Mouse (Mus musculus) kidney, adult 2 months (tissue): ENCODE results near the gene Odc1. TPM values are rescaled to one million over a fixed set of nuclear protein-coding genes. Genes with fewer than 3 reads are reported as not detected.
A peak's percentile ranks its signal among the peaks of the same experiment; 100 is the strongest.

Experiments
- DNase-seq: peaks from one replicate; pipeline ENCODE4 v3.0.0; 2021
- H3K27ac ChIP-seq: fragments of 200-500 bp; 2 replicates; pipeline ENCODE4 v1.5.1; 2012; ENCODE audit warnings: low read depth, low read length, control low read depth, inconsistent platforms; ENCODE audit not compliant: insufficient read depth
- H3K27me3 ChIP-seq: fragments of 200-500 bp; replicated peaks from 2 replicates; pipeline ENCODE4 v1.6.1; 2012; ENCODE audit warnings: mild to moderate bottlenecking, moderate library complexity, low read length, inconsistent platforms; ENCODE audit not compliant: control insufficient read depth, insufficient read depth
- H3K36me3 ChIP-seq: fragments of 200-500 bp; 2 replicates; pipeline ENCODE4 v1.6.1; 2012; ENCODE audit warnings: mild to moderate bottlenecking, moderate library complexity, low read length, inconsistent platforms; ENCODE audit not compliant: control insufficient read depth, insufficient read depth
- H3K4me1 ChIP-seq: fragments of 200-500 bp; 2 replicates; pipeline ENCODE4 v1.6.1; 2011; ENCODE audit warnings: low read length; ENCODE audit not compliant: control insufficient read depth, insufficient read depth
- H3K4me3 ChIP-seq: fragments of 200-500 bp; 2 replicates; pipeline ENCODE4 v1.5.1; 2011; ENCODE audit warnings: mild to moderate bottlenecking, low read depth, low read length, control low read depth; ENCODE audit not compliant: insufficient read depth
- CTCF ChIP-seq: fragments of 200-500 bp; conservative IDR thresholded peaks from 2 replicates; pipeline ENCODE4 v1.5.1; 2011; ENCODE audit warnings: low read depth, mild to moderate bottlenecking, control low read depth, low read length, moderate library complexity, mixed read lengths; ENCODE audit not compliant: insufficient read depth, insufficient read length
- POLR2A ChIP-seq: fragments of 200-500 bp; IDR thresholded peaks from one replicate; pipeline ENCODE4 v1.6.1; 2011; ENCODE audit warnings: low read depth, low read length, control low read depth
- WGBS: fragments of 180-500 bp; shearing (Covaris S2); methylation state at CpG from one replicate; pipeline ENCODE4 v1.1.7; 2018; 5-methylcytosine and 5-hydroxymethylcytosine counted together
- polyA plus RNA-seq: library from polyadenylated mRNA; depleted of rRNA; stranded (reverse); fragments of >200 nt; gene quantifications from 2 replicates; pipeline ENCODE4 v1.2.3, GENCODE M21; 2012

The Odc1 gene
- polyA plus RNA-seq, 1 experiment: 427 TPM

DNA sequence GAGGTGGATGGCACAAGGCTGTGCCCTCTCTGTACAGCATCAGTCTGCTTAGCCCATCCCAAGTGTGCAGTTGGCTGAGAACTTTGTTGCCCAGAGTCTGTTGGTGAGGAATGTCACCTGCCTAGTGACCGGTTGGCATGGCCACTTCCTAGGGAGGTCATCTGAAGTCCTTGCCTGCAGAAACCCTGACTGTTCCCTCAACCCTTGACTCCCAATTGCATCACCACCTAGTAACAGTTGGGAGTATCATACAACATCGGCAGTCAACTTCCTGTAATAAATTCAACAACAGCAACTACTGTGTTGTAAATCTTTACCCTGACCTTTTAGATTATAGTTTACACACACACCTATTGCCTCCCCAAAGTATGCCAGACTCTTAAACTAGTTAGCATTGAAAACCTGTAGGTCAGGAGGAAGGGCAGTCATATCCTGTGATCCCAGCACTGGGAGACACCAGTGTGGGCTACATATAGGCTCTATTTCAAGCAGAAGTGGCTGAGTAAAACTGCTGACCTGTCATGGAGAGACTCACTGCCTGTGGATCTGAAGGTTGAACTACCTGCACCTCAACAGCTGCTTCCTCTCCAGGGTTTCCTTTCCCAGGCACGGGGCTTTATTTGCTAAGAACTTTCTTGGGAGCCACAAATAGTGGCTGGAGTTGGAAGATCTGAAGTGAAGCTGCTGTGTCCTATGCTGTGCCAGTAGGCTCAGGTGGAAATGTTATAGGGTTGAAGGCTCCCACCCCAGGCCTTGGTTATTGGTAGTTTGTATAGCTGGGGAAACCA, 6.8 kb downstream of the Odc1 start:
- H3K27ac ChIP-seq: no peak overlapping the region
- no peaks in the 10 kb centered on the region for H3K27me3 ChIP-seq
- H3K36me3 ChIP-seq: 0 out of 2 replicates have a peak, but pooled peaks cover 1% of the 10 kb centered on the region
- 0 out of 2 replicates have a peak, but pooled peaks cover 2% of the 10 kb centered on the region for H3K4me1 ChIP-seq
- TF ChIP-seq CTCF (no peak), POLR2A (no peak)
- H3K4me3 ChIP-seq: no peak overlapping the region
- 24% methylated on average over 3 of the region's 3 CpGs for WGBS
- no peak for DNase-seq

GRCm38 (mm10) chr12:17552420-17552819, 7.8 kb downstream of the Odc1 start:
- H3K4me3 ChIP-seq: no peak overlapping the region
- H3K4me1 ChIP-seq: 0 out of 2 replicates have a peak, but pooled peaks cover 2% of the 10 kb centered on the region
- H3K27ac ChIP-seq: no peak overlapping the region
- 83% methylated on average over 3 of the region's 3 CpGs for WGBS
- H3K27me3 ChIP-seq: no peaks in the 10 kb centered on the region
- no peak for DNase-seq
- H3K36me3 ChIP-seq: 0 out of 2 replicates have a peak, but pooled peaks cover 1% of the 10 kb centered on the region
- TF ChIP-seq POLR2A (no peak), CTCF (no peak)

GRCm38 (mm10) chr12:17552949-17553348, 8.4 kb downstream of the Odc1 start:
- DNase-seq: no peak
- WGBS: 79% methylated on average over 2 of the region's 2 CpGs
- Histone ChIP-seq H3K27ac (no peak overlapping the region), H3K4me1 (0 out of 2 replicates have a peak, but pooled peaks cover 2% of the 10 kb centered on the region), H3K36me3 (0 out of 2 replicates have a peak, but pooled peaks cover 1% of the 10 kb centered on the region), H3K27me3 (no peaks in the 10 kb centered on the region), H3K4me3 (no peak overlapping the region)
- TF ChIP-seq CTCF: no peak
- TF ChIP-seq POLR2A: no peak

DNA sequence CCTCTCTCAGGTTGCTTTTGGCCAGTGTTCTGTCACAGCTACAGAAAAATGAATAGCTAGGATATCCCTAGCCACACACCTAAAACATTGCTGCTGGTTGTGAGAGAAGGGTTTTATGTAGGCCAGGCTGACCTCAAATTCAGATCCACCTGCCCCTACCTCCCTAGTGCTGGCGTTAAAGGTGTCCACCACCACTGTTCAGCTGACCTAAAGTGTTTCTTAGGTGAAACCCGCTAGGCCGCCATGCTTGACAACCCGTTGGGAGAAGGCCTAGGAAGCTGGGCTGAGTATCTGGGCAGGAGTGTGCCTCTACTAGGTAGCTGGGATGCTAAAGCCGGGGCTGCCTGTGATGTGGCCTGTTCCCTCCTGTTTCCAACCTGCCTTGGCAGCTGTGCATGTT, 9.0 kb downstream of the Odc1 start:
- Histone ChIP-seq H3K27ac (no peak overlapping the region), H3K4me3 (no peak overlapping the region), H3K4me1 (0 out of 2 replicates have a peak, but pooled peaks cover 2% of the 10 kb centered on the region), H3K27me3 (no peaks in the 10 kb centered on the region), H3K36me3 (no peaks in the 10 kb centered on the region)
- WGBS: 69% methylated on average over 5 of the region's 5 CpGs
- no peak for DNase-seq
- no peak for TF ChIP-seq POLR2A
- TF ChIP-seq CTCF: no peak

- no peak overlapping the region for H3K4me3 ChIP-seq
- no peaks in the 10 kb centered on the region for H3K27me3 ChIP-seq
- 32% methylated on average over 15 of the region's 15 CpGs for WGBS
- no peaks in the 10 kb centered on the region for H3K36me3 ChIP-seq
- 0 out of 2 replicates have a peak, but pooled peaks cover 2% of the 10 kb centered on the region for H3K4me1 ChIP-seq
- peak; percentile 91 for DNase-seq
- TF ChIP-seq CTCF (peak; percentile 95), POLR2A (no peak)
- no peak overlapping the region for H3K27ac ChIP-seq
Observed at GRCm38 (mm10) chr12:17554200-17554951, 9.8 kb downstream of the Odc1 start.

DNA sequence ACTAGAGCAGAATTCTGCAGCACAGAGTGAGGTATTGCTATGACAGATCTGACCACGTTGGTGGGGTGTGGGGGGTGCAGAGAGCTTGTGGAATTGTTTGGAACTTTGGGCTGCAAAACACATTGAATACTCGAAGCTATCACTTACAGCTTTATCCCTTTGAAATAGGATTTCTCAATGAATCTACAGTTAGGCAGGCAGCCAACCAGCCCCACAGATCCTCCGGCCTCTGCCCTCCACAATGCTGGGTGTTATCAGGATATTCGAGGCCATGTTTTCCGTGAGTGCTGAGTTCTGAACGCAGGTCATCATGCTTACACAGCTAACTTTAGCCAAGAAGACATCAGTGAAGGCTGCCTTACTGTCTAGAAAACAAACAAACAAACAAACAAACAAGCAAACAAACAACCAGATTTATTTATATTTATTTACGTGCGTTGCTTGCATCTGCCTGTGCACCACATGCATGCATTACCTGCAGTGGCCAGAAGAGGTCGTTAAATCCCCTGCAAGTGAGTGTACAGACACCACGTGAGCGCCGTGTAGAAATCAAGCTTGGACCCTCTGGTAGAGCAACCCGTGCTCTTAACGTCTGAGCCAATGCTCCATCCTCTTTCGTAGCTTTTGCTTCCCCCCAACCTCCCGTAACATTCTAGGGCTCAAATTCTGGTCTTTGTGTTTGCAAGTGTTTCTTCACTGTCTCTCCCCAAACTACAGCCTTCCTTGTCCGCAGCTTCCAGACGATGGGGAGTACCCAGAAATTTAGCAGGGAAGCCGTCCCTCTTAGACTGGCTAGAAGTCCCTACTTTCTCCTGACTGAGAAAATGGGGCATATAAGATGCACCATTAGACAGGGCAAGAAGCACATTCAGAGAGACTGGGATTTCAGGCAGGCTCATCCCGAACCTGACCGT, 12.1 kb downstream of the Odc1 start:
- WGBS: 36% methylated on average over 21 of the region's 21 CpGs
- H3K4me1 ChIP-seq: 0 out of 2 replicates have a peak, but pooled peaks cover 2% of the 10 kb centered on the region
- H3K4me3 ChIP-seq: no peak overlapping the region
- no peak overlapping the region for H3K27ac ChIP-seq
- no peaks in the 10 kb centered on the region for H3K27me3 ChIP-seq
- peak; percentile 70 for DNase-seq
- TF ChIP-seq CTCF (peak; percentile 77), POLR2A (no peak)
- H3K36me3 ChIP-seq: no peaks in the 10 kb centered on the region

DNA sequence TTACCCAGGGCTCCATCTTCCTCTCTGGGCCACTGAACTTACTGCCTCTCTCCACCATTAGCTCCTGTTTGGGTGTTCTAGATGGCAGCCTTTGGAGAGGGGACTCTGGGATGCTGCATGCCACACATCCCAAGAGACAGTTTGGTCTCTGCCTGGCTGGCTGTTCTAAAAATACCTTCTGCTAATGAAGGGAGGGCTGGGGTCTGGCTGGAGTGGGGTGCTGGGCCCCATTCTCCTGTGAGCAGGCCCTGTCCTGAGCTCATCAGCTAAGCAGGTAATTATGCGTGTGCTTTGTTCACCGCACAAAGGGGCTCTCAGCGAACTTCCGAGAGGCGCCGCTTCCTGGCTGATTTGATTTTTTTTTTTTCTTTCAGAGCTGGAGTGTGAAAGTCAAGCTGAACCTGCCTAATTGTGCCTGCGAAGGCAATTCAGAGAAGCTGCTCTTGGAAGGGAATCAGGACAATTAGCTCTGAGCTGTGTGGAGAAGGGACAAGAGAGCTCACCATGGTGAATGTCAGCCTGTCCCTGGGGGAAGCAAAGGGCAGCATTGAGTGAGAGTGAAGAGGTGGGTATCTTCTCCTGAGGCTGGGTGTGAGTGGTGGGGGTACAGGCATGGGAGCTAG, 12.9 kb downstream of the Odc1 start:
- H3K27ac ChIP-seq: no peak overlapping the region
- no peak overlapping the region for H3K4me3 ChIP-seq
- no peaks in the 10 kb centered on the region for H3K27me3 ChIP-seq
- 0 out of 2 replicates have a peak, but pooled peaks cover 2% of the 10 kb centered on the region for H3K4me1 ChIP-seq
- no peak for TF ChIP-seq POLR2A
- no peak for TF ChIP-seq CTCF
- H3K36me3 ChIP-seq: no peaks in the 10 kb centered on the region
- DNase-seq: no peak
- 60% methylated on average over 7 of the region's 7 CpGs for WGBS
